Mouse (Mus musculus): ENCODE measurements at regions not wholly inside any gene's neighbourhood (a gene's known extent, or its start where the extent isn't known, plus 50 kb on each side); places are given as distances from the start of the nearest gene placed in this dataset.

- Histone ChIP-seq H3K36me3 (ENCODE audit: inconsistent target) (no peaks in the 10 kb centered on the region), H3K4me3 (ENCODE audit: inconsistent target) (no peak overlapping the region), H3K27ac (peak overlapping the region; percentile 21; the same call in 1 of the 2 replicates), H3K79me2 (ENCODE audit: inconsistent target) (no peaks in the 10 kb centered on the region)
- 38% methylated on average over 12 of the region's 14 CpGs for WGBS (ENCODE audit: missing documents)
Measured at GRCm38 (mm10) chr1:156990567-156991494, 51.4 kb upstream of the Ralgps2 start.

GRCm38 (mm10) chr1:156990112-156990511 lies 50.7 kb upstream of the Ralgps2 start:
- no peaks in the 10 kb centered on the region for H3K79me2 ChIP-seq (ENCODE audit: inconsistent target)
- no peaks in the 10 kb centered on the region for H3K36me3 ChIP-seq (ENCODE audit: inconsistent target)
- peak overlapping the region; percentile 7; the same call in 1 of the 2 replicates for H3K27ac ChIP-seq
- 80% methylated on average over 8 of the region's 9 CpGs for WGBS (ENCODE audit: missing documents)
- H3K4me3 ChIP-seq (ENCODE audit: inconsistent target) = no peak overlapping the region

GRCm38 (mm10) chr1:156989149-156989785 lies 49.8 kb upstream of the Ralgps2 start:
- Histone ChIP-seq H3K36me3 (ENCODE audit: inconsistent target) (no peaks in the 10 kb centered on the region), H3K4me3 (ENCODE audit: inconsistent target) (no peak overlapping the region), H3K79me2 (ENCODE audit: inconsistent target) (no peaks in the 10 kb centered on the region), H3K27ac (no peak overlapping the region)
- WGBS (ENCODE audit: missing documents) = 89% methylated on average over 10 of the region's 10 CpGs
